Mouse (Mus musculus) embryonic stem cell, embryonic (primary cell): Measurements from ENCODE around the gene Stox1.
"Not testable (repeated sequence)": the region's sequence is repeated elsewhere in the genome, so short reads cannot be mapped to it uniquely, and the experiment has no call there.

Source experiments
- CTCF ChIA-PET, 4 experiments: fragments of 300-600 bp in 2 of 4; fragments of 350-600 bp in 2 of 4; sonication (Branson Sonifier 250); formaldehyde crosslinking; loops; one replicate each; lab custom pipeline; 2022; ENCODE audit warnings: inconsistent platforms in 2 of 4; lab: Charles Lee
- POLR2A ChIA-PET, 4 experiments: fragments of 300-600 bp in 2 of 4; fragments of 350-600 bp in 2 of 4; sonication (Branson Sonifier 250); formaldehyde crosslinking; loops; one replicate each; lab custom pipeline; 2022; ENCODE audit warnings: antibody characterized with exemption in 4 of 4, inconsistent platforms in 1 of 4; lab: Charles Lee

Gene Stox1

GRCm38 (mm10) chr10:62725771-62726687 lies at the start of gene Stox1:
TSS of gene Stox1 (minus strand) at chr10:62726128.
- CTCF ChIA-PET, result no interaction called here
- POLR2A ChIA-PET, result interaction anchor here in 1 of 4 experiments (0.9 kb wide), 1 partner anchor 122 kb away, joined by 3 read pairs; no protein-coding TSS in a partner anchor

GRCm38 (mm10) chr10:62750781-62751180 lies 24.9 kb upstream of the Stox1 start:
- POLR2A ChIA-PET, result interaction anchor here in 1 of 4 experiments (1.6 kb wide), 1 partner anchor 9 kb away, joined by 7 read pairs; no protein-coding TSS in a partner anchor
- CTCF ChIA-PET, result no interaction called here

- ChIA-PET CTCF (no interaction called here), POLR2A (interaction anchor here in 2 of 4 experiments (0.5 to 1.5 kb wide), 8 partner anchors 9 to 161 kb away, joined by 3 to 5 read pairs (median 3); partner anchors contain the start of gene Ccar1 (in 1 of the 2))
Observed at GRCm38 (mm10) chr10:62739961-62740737, 14.2 kb upstream of the Stox1 start.

- POLR2A ChIA-PET, result interaction anchor here in 1 of 4 experiments (0.6 to 1.7 kb wide), 3 partner anchors 14 to 275 kb away, joined by 3 to 6 read pairs (median 5); no protein-coding TSS in a partner anchor
- CTCF ChIA-PET, result interaction anchor here in 3 of 4 experiments (0.5 to 0.7 kb wide), 3 partner anchors 54 to 635 kb away, joined by 3 to 9 read pairs (median 3); no protein-coding TSS in a partner anchor
Observed at GRCm38 (mm10) chr10:62736965-62737688, 11.2 kb upstream of the Stox1 start.

GRCm38 (mm10) chr10:62730826-62731225 lies 4.9 kb upstream of the Stox1 start:
- POLR2A ChIA-PET, result interaction anchor here in 1 of 4 experiments (0.7 to 1.1 kb wide), 2 partner anchors 9 to 22 kb away, joined by 3 read pairs; no protein-coding TSS in a partner anchor

GRCm38 (mm10) chr10:62724936-62725335 lies 992 bp downstream of the Stox1 start:
- CTCF ChIA-PET, result interaction anchor here in 2 of 4 experiments (0.6 kb wide), 2 partner anchors 246 to 587 kb away, joined by 3 to 7 read pairs; no protein-coding TSS in a partner anchor
- POLR2A ChIA-PET, result interaction anchor here in 2 of 4 experiments (0.6 to 0.9 kb wide), 3 partner anchors 67 to 518 kb away, joined by 3 to 6 read pairs (median 6); no protein-coding TSS in a partner anchor

More at GRCm38 (mm10) chr10:62730826-62731225, 4.9 kb upstream of the Stox1 start:
- CTCF ChIA-PET, result no interaction called here

GRCm38 (mm10) chr10:62722701-62723100 lies 3.2 kb downstream of the Stox1 start:
- CTCF ChIA-PET, result no interaction called here
- POLR2A ChIA-PET, result interaction anchor here in 2 of 4 experiments (0.6 to 1.6 kb wide), 6 partner anchors 13 to 44 kb away, joined by 3 to 11 read pairs (median 5); no protein-coding TSS in a partner anchor

GRCm38 (mm10) chr10:62720574-62720973 lies 5.4 kb downstream of the Stox1 start:
- POLR2A ChIA-PET, result not testable (repeated sequence)
- CTCF ChIA-PET, result interaction anchor here in 2 of 4 experiments (0.6 to 0.7 kb wide), 2 partner anchors 40 to 1446 kb away, joined by 3 to 10 read pairs; no protein-coding TSS in a partner anchor

GRCm38 (mm10) chr10:62713457-62713856 lies 12.5 kb downstream of the Stox1 start:
- ChIA-PET POLR2A (no interaction called here), CTCF (no interaction called here)

- ChIA-PET POLR2A (no interaction called here), CTCF (interaction anchor here in 2 of 4 experiments (0.8 to 1.5 kb wide), 2 partner anchors 21 to 25 kb away, joined by 3 to 5 read pairs; no protein-coding TSS in a partner anchor)
Observed at GRCm38 (mm10) chr10:62703579-62703978, 22.3 kb downstream of the Stox1 start.

GRCm38 (mm10) chr10:62702436-62702835 lies 23.5 kb downstream of the Stox1 start:
- ChIA-PET POLR2A (interaction anchor here in 1 of 4 experiments (1.3 kb wide), 1 partner anchor 19 kb away, joined by 3 read pairs; no protein-coding TSS in a partner anchor), CTCF (interaction anchor here in 1 of 4 experiments (1.5 kb wide), 1 partner anchor 23 kb away, joined by 5 read pairs; no protein-coding TSS in a partner anchor)

- CTCF ChIA-PET, result interaction anchor here (0.6 to 1.7 kb wide), 9 partner anchors 10 to 432 kb away, joined by 3 to 7 read pairs (median 3); no protein-coding TSS in a partner anchor
- POLR2A ChIA-PET, result interaction anchor here in 2 of 4 experiments (0.6 to 1.7 kb wide), 5 partner anchors 42 to 456 kb away, joined by 3 to 7 read pairs (median 5); partner anchors contain the start of gene Ddx50 (in 1 of the 2)
Observed at GRCm38 (mm10) chr10:62692771-62693170, 33.2 kb downstream of the Stox1 start.

- ChIA-PET CTCF (interaction anchor here (0.6 to 1.7 kb wide), 10 partner anchors 9 to 484 kb away, joined by 3 to 7 read pairs (median 4); no protein-coding TSS in a partner anchor), POLR2A (interaction anchor here in 3 of 4 experiments (0.6 to 1.9 kb wide), 12 partner anchors 9 to 444 kb away, joined by 3 to 7 read pairs (median 4); partner anchors contain the start of genes Ccar1 (in 1 of the 3) and Ddx50 (in 1 of the 3))
Observed at GRCm38 (mm10) chr10:62692244-62692643, 33.7 kb downstream of the Stox1 start.

- CTCF ChIA-PET, result interaction anchor here (0.6 to 0.8 kb wide), 4 partner anchors 25 to 509 kb away, joined by 3 to 9 read pairs (median 4); no protein-coding TSS in a partner anchor
- POLR2A ChIA-PET, result interaction anchor here in 3 of 4 experiments (0.6 to 1.0 kb wide), 11 partner anchors 10 to 1445 kb away, joined by 3 to 5 read pairs (median 3); no protein-coding TSS in a partner anchor
Observed at GRCm38 (mm10) chr10:62687032-62687674, 38.8 kb downstream of the Stox1 start.

GRCm38 (mm10) chr10:62683043-62683442 lies 42.9 kb downstream of the Stox1 start:
- POLR2A ChIA-PET, result interaction anchor here in 3 of 4 experiments (0.6 to 1.8 kb wide), 13 partner anchors 9 to 210 kb away, joined by 3 to 7 read pairs (median 3); partner anchors contain the start of genes Ccar1 (in 1 of the 3) and Ddx50 (in 1 of the 3)
- CTCF ChIA-PET, result interaction anchor here (0.5 to 1.9 kb wide), 28 partner anchors 9 to 695 kb away, joined by 3 to 7 read pairs (median 3); partner anchors contain the start of genes Kif1bp (in 1 of the 4) and Rufy2 (in 1 of the 4)

- CTCF ChIA-PET, result interaction anchor here in 2 of 4 experiments (0.7 to 2.4 kb wide), 5 partner anchors 21 to 179 kb away, joined by 3 to 6 read pairs (median 5); partner anchors contain the start of gene Ddx50 (in 1 of the 2)
- POLR2A ChIA-PET, result interaction anchor here in 2 of 4 experiments (0.6 to 1.8 kb wide), 3 partner anchors 28 to 800 kb away, joined by 3 to 6 read pairs (median 5); partner anchors contain the start of gene Ddx21 (in 1 of the 2)
Observed at GRCm38 (mm10) chr10:62679833-62680232, 46.1 kb downstream of the Stox1 start.
